17 mouse cellular contexts compared by ENCODE assay signal in the genomic region with DNA sequence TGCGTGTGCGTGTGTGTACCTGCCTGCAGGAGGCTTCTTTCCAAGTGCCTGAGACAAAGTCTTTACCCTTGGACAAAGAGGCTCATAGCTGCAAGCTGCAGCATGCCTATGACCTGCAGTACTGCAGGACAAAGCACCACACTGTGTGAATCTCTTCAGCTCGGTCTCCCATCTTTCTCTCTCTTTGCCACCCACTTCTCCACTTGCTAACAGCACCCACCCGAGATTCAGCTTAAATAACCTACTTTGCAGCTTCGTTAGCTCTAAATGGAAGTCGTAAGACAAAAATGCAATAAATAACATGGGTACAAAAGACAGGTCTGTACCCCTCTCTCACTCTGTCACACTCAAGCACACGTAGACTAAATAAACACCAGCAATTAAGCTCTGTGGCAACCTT.
"Had no signal": no experiment of that assay in that cellular context is flagged by ENCODE, and none has a peak within 500 bp of the region (broad histone marks: within the 10 kb centered on the region; RNA-seq: fewer than 3 reads in every experiment).

No protein-coding gene starts in this region.

- H3K4me3 ChIP-seq: midbrain, embryonic 10.5 days; midbrain, embryonic 12.5 days; myocyte; neural tube, embryonic 13.5 days; neural tube, embryonic 15.5 days had no signal

- H3K27ac ChIP-seq: midbrain, embryonic 10.5 days; midbrain, embryonic 12.5 days; neural tube, embryonic 13.5 days; neural tube, embryonic 15.5 days had no signal

- DNase-seq: lung, adult 18-20 months; lung, embryonic 14.5 days; lung, postnatal 10 days; lung, postnatal 4 days; midbrain, embryonic 14.5 days; retina, postnatal 1 day; right cerebral cortex, postnatal 14 days; right cerebral cortex, postnatal 4 days; spleen, adult 18-20 months; thymus, adult 2 months; thymus, postnatal 25 days; thymus, postnatal 4 days had no signal
